Mouse (Mus musculus) erythroblast, embryonic 14.5 days (primary cell): Measurements from ENCODE around the gene Psmc3.

ENCODE experiments used
- GATA1 ChIP-seq: IDR thresholded peaks from 2 replicates; pipeline ENCODE4 v1.6.1; 2012; ENCODE audit warnings: low read length, inconsistent platforms, mixed read lengths
- TAL1 ChIP-seq: IDR thresholded peaks from 3 replicates; pipeline ENCODE4 v1.6.1; 2012; ENCODE audit warnings: low read length, inconsistent platforms, mixed read lengths

- TF ChIP-seq GATA1 (no peak), TAL1 (no peak)
Observed at GRCm38 (mm10) chr2:91018061-91018788, 35.6 kb upstream of the Psmc3 start.
